Mouse (Mus musculus) c-Kit-positive CD71-positive TER-119-positive erythroid progenitor cells, embryonic 14.5 days (primary cell): Measurements from ENCODE around the gene Gpr135.
A peak's percentile ranks its signal among the peaks of the same experiment; 100 is the strongest.

ENCODE experiments used
- DNase-seq: peaks from one replicate; pipeline ENCODE4 v3.0.0-alpha.2; 2013; ENCODE audit warnings: low spot score

Gpr135 gene

GRCm38 (mm10) chr12:72070327-72071269 is at the start of gene Gpr135:
Gpr135 (minus strand) TSS chr12:72071125.
- peak; percentile 37 for DNase-seq

GRCm38 (mm10) chr12:72115686-72116345 is 44.9 kb upstream of the Gpr135 start:
- no peak for DNase-seq

GRCm38 (mm10) chr12:72115126-72115525 is 44.2 kb upstream of the Gpr135 start:
- DNase-seq, result no peak

GRCm38 (mm10) chr12:72104525-72105281 is 33.8 kb upstream of the Gpr135 start:
- DNase-seq, result peak; percentile 41

- no peak for DNase-seq
Measured at GRCm38 (mm10) chr12:72104027-72104426, 33.1 kb upstream of the Gpr135 start.

- no peak for DNase-seq
Measured at GRCm38 (mm10) chr12:72102776-72103175, 31.9 kb upstream of the Gpr135 start.

- DNase-seq, result no peak
Measured at GRCm38 (mm10) chr12:72096966-72097365, 26.0 kb upstream of the Gpr135 start.

- DNase-seq, result no peak
Measured at GRCm38 (mm10) chr12:72089802-72090201, 18.9 kb upstream of the Gpr135 start.

- DNase-seq, result no peak
Measured at GRCm38 (mm10) chr12:72086166-72086825, 15.4 kb upstream of the Gpr135 start.

- peak; percentile 97 for DNase-seq
Measured at GRCm38 (mm10) chr12:72085329-72086165, 14.6 kb upstream of the Gpr135 start, which contains the start of the genes L3hypdh and Jkamp. L3hypdh (minus strand) TSS chr12:72085439. Jkamp (plus strand) TSS chr12:72085589.

GRCm38 (mm10) chr12:72085024-72085328 is 14.1 kb upstream of the Gpr135 start:
- DNase-seq, result no peak

GRCm38 (mm10) chr12:72084261-72085023 is 13.5 kb upstream of the Gpr135 start:
- DNase-seq, result no peak

- DNase-seq, result no peak
Measured at GRCm38 (mm10) chr12:72083265-72083664, 12.3 kb upstream of the Gpr135 start.

GRCm38 (mm10) chr12:72082370-72082769 is 11.4 kb upstream of the Gpr135 start:
- no peak for DNase-seq

GRCm38 (mm10) chr12:72081961-72082360 is 11.0 kb upstream of the Gpr135 start:
- no peak for DNase-seq

GRCm38 (mm10) chr12:72078248-72078647 is 7.3 kb upstream of the Gpr135 start:
- DNase-seq, result no peak

GRCm38 (mm10) chr12:72069626-72070326 is 1.1 kb downstream of the Gpr135 start:
- no peak for DNase-seq

GRCm38 (mm10) chr12:72057780-72058179 is 13.1 kb downstream of the Gpr135 start:
- DNase-seq, result no peak

- no peak for DNase-seq
Measured at GRCm38 (mm10) chr12:72053851-72054250, 17.1 kb downstream of the Gpr135 start.

- DNase-seq, result no peak
Measured at GRCm38 (mm10) chr12:72053303-72053702, 17.6 kb downstream of the Gpr135 start.
